Mouse (Mus musculus): ENCODE measurements at regions not wholly inside any gene's neighbourhood (a gene's known extent, or its start where the extent isn't known, plus 50 kb on each side); places are given as distances from the start of the nearest gene placed in this dataset.

DNA sequence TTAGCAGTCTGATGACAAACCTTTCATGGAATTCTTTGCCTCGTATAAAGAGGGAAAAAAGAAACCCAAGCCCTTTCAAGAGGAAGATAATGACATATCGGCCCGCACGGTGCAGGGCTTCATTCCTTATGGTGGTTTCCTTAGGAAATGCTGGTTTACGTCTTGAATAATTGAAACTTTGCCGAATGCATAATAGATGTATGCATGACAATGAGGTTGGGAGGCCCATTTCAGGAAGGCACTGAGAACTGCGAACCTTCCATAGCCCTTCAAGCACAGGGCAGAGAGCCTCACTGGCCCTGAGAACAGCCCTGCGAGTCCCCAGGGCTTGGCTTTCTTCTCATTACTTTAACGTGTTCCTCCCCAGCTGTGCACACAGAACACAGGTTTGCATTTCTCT, 255.7 kb downstream of the Med10 start:
- no peak overlapping the region for H3K9ac ChIP-seq (ENCODE audit: low read depth, low read length)
- no peaks in the 10 kb centered on the region for H3K4me1 ChIP-seq (ENCODE audit: control insufficient read depth, insufficient read depth, low read length)
- H3K27ac ChIP-seq (replicated peaks; ENCODE audit: insufficient read depth, low read depth, low read length) = no peak overlapping the region
- H3K4me3 ChIP-seq (ENCODE audit: insufficient read depth, low read depth, low read length) = no peak overlapping the region
- H3K27me3 ChIP-seq (ENCODE audit: control insufficient read depth, insufficient read depth, low read length) = no peaks in the 10 kb centered on the region
- no peak for DNase-seq (ENCODE audit: extremely low read depth, low read depth, low spot score)
- no peak for TF ChIP-seq CTCF (IDR thresholded peaks at IDR 0.05; ENCODE audit: low read depth, low read length)
- 76% methylated on average over 9 of the region's 9 CpGs for WGBS
- no peaks in the 10 kb centered on the region for H3K36me3 ChIP-seq (ENCODE audit: control insufficient read depth, insufficient read depth, low read length)
- no peaks in the 10 kb centered on the region for H3K79me2 ChIP-seq (ENCODE audit: control insufficient read depth, insufficient read depth, low read length)

GRCm38 (mm10) chr13:70061363-70061945, 259.3 kb downstream of the Med10 start:
- H3K27me3 ChIP-seq (ENCODE audit: control insufficient read depth, insufficient read depth, low read length) = no peaks in the 10 kb centered on the region
- no peak overlapping the region for H3K9ac ChIP-seq (ENCODE audit: low read depth, low read length)
- H3K79me2 ChIP-seq (ENCODE audit: control insufficient read depth, insufficient read depth, low read length) = no peaks in the 10 kb centered on the region
- no peak for TF ChIP-seq POLR2A (IDR thresholded peaks at IDR 0.05; ENCODE audit: extremely low read depth, insufficient read depth, low read length)
- no peak for TF ChIP-seq CTCF (IDR thresholded peaks at IDR 0.05; ENCODE audit: low read depth, low read length)
- DNase-seq (ENCODE audit: extremely low read depth, low read depth, low spot score) = no peak
- H3K4me3 ChIP-seq (ENCODE audit: insufficient read depth, low read depth, low read length) = no peak overlapping the region
- H3K27ac ChIP-seq (replicated peaks; ENCODE audit: insufficient read depth, low read depth, low read length) = no peak overlapping the region
- no peaks in the 10 kb centered on the region for H3K36me3 ChIP-seq (ENCODE audit: control insufficient read depth, insufficient read depth, low read length)
- no peaks in the 10 kb centered on the region for H3K4me1 ChIP-seq (ENCODE audit: control insufficient read depth, insufficient read depth, low read length)
- WGBS = 76% methylated on average over 13 of the region's 13 CpGs

- Histone ChIP-seq H3K27me3 (ENCODE audit: control insufficient read depth, insufficient read depth, low read length) (no peaks in the 10 kb centered on the region), H3K9ac (ENCODE audit: low read depth, low read length) (no peak overlapping the region), H3K4me1 (ENCODE audit: control insufficient read depth, insufficient read depth, low read length) (no peaks in the 10 kb centered on the region), H3K36me3 (ENCODE audit: control insufficient read depth, insufficient read depth, low read length) (no peaks in the 10 kb centered on the region), H3K4me3 (ENCODE audit: insufficient read depth, low read depth, low read length) (no peak overlapping the region), H3K27ac (replicated peaks; ENCODE audit: insufficient read depth, low read depth, low read length) (no peak overlapping the region), H3K79me2 (ENCODE audit: control insufficient read depth, insufficient read depth, low read length) (no peaks in the 10 kb centered on the region)
- 71% methylated on average over 6 of the region's 6 CpGs for WGBS
- no peak for DNase-seq (ENCODE audit: extremely low read depth, low read depth, low spot score)
- TF ChIP-seq POLR2A (IDR thresholded peaks at IDR 0.05; ENCODE audit: extremely low read depth, insufficient read depth, low read length) (no peak), CTCF (IDR thresholded peaks at IDR 0.05; ENCODE audit: low read depth, low read length) (no peak)
Measured at GRCm38 (mm10) chr13:70073655-70074054, 271.5 kb downstream of the Med10 start.

GRCm38 (mm10) chr13:70075353-70075752, 273.2 kb downstream of the Med10 start:
- TF ChIP-seq CTCF (IDR thresholded peaks at IDR 0.05; ENCODE audit: low read depth, low read length) (no peak), POLR2A (IDR thresholded peaks at IDR 0.05; ENCODE audit: extremely low read depth, insufficient read depth, low read length) (no peak)
- Histone ChIP-seq H3K9ac (ENCODE audit: low read depth, low read length) (no peak overlapping the region), H3K79me2 (ENCODE audit: control insufficient read depth, insufficient read depth, low read length) (no peaks in the 10 kb centered on the region), H3K4me3 (ENCODE audit: insufficient read depth, low read depth, low read length) (no peak overlapping the region), H3K27me3 (ENCODE audit: control insufficient read depth, insufficient read depth, low read length) (0 out of 2 replicates have a peak, but pooled peaks cover 3% of the 10 kb centered on the region), H3K36me3 (ENCODE audit: control insufficient read depth, insufficient read depth, low read length) (no peaks in the 10 kb centered on the region), H3K27ac (replicated peaks; ENCODE audit: insufficient read depth, low read depth, low read length) (no peak overlapping the region), H3K4me1 (ENCODE audit: control insufficient read depth, insufficient read depth, low read length) (no peaks in the 10 kb centered on the region)
- WGBS = 83% methylated on average over 4 of the region's 4 CpGs
- DNase-seq (ENCODE audit: extremely low read depth, low read depth, low spot score) = no peak

DNA sequence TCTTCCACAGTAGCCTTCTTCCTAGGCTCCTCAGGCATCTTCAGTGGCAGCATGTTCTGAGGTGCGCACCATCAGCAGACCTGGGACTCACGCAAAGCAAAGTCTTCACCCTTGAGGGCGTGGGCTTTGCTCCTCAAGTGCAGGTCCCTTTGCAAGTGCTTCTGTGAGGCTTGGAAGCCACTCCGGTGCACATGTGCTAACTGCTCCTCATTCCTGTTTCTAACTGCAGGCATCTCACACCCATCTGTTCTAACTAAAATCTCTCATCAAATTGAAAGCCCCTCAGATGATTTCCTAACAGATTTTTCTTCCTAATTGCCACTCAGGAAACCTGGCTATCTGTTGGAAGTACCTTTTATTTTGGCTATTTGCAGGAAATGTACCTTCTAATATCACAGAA, 278.9 kb downstream of the Med10 start:
- Histone ChIP-seq H3K36me3 (ENCODE audit: control insufficient read depth, insufficient read depth, low read length) (no peaks in the 10 kb centered on the region), H3K79me2 (ENCODE audit: control insufficient read depth, insufficient read depth, low read length) (no peaks in the 10 kb centered on the region), H3K9ac (ENCODE audit: low read depth, low read length) (no peak overlapping the region), H3K4me1 (ENCODE audit: control insufficient read depth, insufficient read depth, low read length) (no peaks in the 10 kb centered on the region), H3K27ac (replicated peaks; ENCODE audit: insufficient read depth, low read depth, low read length) (no peak overlapping the region), H3K4me3 (ENCODE audit: insufficient read depth, low read depth, low read length) (no peak overlapping the region), H3K27me3 (ENCODE audit: control insufficient read depth, insufficient read depth, low read length) (0 out of 2 replicates have a peak, but pooled peaks cover 3% of the 10 kb centered on the region)
- no peak for DNase-seq (ENCODE audit: extremely low read depth, low read depth, low spot score)
- WGBS = 80% methylated on average over 4 of the region's 4 CpGs
- TF ChIP-seq POLR2A (IDR thresholded peaks at IDR 0.05; ENCODE audit: extremely low read depth, insufficient read depth, low read length) (no peak), CTCF (IDR thresholded peaks at IDR 0.05; ENCODE audit: low read depth, low read length) (no peak)

- Histone ChIP-seq H3K27ac (replicated peaks; ENCODE audit: insufficient read depth, low read depth, low read length) (no peak overlapping the region), H3K4me1 (ENCODE audit: control insufficient read depth, insufficient read depth, low read length) (no peaks in the 10 kb centered on the region), H3K36me3 (ENCODE audit: control insufficient read depth, insufficient read depth, low read length) (no peaks in the 10 kb centered on the region), H3K9ac (ENCODE audit: low read depth, low read length) (no peak overlapping the region), H3K27me3 (ENCODE audit: control insufficient read depth, insufficient read depth, low read length) (peaks cover 5% of the 10 kb centered on the region), H3K79me2 (ENCODE audit: control insufficient read depth, insufficient read depth, low read length) (no peaks in the 10 kb centered on the region), H3K4me3 (ENCODE audit: insufficient read depth, low read depth, low read length) (no peak overlapping the region)
- DNase-seq (ENCODE audit: extremely low read depth, low read depth, low spot score) = no peak
- TF ChIP-seq CTCF (IDR thresholded peaks at IDR 0.05; ENCODE audit: low read depth, low read length) = no peak
- TF ChIP-seq POLR2A (IDR thresholded peaks at IDR 0.05; ENCODE audit: extremely low read depth, insufficient read depth, low read length) = no peak
- WGBS = 78% methylated on average over 4 of the region's 4 CpGs
Measured at GRCm38 (mm10) chr13:70092886-70093285, 290.7 kb downstream of the Med10 start.

All from liver, adult 2 months (tissue).